Mouse (Mus musculus): ENCODE measurements at regions not wholly inside any gene's neighbourhood (a gene's known extent, or its start where the extent isn't known, plus 50 kb on each side); places are given as distances from the start of the nearest gene placed in this dataset.

DNA sequence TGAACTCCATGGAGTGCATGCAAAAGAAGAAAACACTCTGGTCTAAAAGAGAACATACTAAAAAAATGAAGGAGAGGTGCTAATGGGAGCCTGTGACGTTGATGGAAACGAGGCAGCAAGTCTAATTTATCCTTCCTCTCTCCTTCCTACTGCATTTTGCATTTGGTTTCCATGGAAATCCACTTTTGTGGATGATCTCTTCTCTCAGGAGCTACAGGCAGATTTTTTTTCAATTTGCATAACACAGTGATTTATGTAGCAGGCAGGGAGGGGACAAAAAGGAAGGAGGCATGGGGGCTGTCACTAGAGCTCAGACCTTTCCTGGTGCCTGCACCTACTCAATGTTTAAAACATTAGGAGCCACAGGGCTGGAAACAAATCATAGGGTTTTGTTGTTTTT, 167.7 kb upstream of the Atp10a start:
- no peak for DNase-seq (ENCODE audit: low read depth, low spot score)

All from CD4-positive helper T cell, adult 2 months (primary cell).